Mouse (Mus musculus): ENCODE measurements at regions not wholly inside any gene's neighbourhood (a gene's known extent, or its start where the extent isn't known, plus 50 kb on each side); places are given as distances from the start of the nearest gene placed in this dataset.

DNA sequence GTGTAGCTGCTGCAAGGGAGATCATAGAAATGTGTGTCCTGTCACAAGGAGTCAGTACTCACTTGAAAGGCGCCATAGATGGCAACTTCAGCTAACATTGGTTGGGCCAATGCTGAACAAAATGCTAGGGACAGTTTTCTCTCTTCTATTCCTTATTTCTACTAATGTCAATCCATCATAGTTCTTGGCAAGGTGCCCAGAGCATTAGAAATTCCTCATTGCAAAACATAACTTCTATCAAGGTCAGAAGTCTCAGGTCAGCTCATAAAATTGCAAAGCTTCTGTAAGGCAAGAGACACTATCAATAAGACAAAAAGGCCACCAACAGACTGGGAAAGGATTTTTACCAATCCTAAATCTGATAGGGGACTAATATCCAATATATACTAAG lies 106.3 kb downstream of the D1Ertd622e start:
- Histone ChIP-seq H3K4me1 (replicated peaks; ENCODE audit: insufficient read depth, low read length) (no peaks in the 10 kb centered on the region), H3K36me3 (ENCODE audit: insufficient read depth, low read length) (no peaks in the 10 kb centered on the region), H3K4me3 (replicated peaks; ENCODE audit: low read depth, low read length) (no peak overlapping the region), H3K4me2 (ENCODE audit: low read length) (no peak overlapping the region), H3K9me3 (replicated peaks; ENCODE audit: low read length) (no peaks in the 10 kb centered on the region), H3K27me3 (ENCODE audit: insufficient read depth, low read length) (no peaks in the 10 kb centered on the region), H3K9ac (ENCODE audit: low read depth, low read length) (no peak overlapping the region), H3K27ac (no peak overlapping the region)
- WGBS: 87% methylated on average over 1 of the region's 1 CpGs
- no peak for TF ChIP-seq CTCF (IDR thresholded peaks at IDR 0.05; ENCODE audit: low read depth)
- DNase-seq (ENCODE audit: low spot score) (no peak), ATAC-seq (replicated peaks; ENCODE audit: low FRiP score, low read depth) (no peak)

DNA sequence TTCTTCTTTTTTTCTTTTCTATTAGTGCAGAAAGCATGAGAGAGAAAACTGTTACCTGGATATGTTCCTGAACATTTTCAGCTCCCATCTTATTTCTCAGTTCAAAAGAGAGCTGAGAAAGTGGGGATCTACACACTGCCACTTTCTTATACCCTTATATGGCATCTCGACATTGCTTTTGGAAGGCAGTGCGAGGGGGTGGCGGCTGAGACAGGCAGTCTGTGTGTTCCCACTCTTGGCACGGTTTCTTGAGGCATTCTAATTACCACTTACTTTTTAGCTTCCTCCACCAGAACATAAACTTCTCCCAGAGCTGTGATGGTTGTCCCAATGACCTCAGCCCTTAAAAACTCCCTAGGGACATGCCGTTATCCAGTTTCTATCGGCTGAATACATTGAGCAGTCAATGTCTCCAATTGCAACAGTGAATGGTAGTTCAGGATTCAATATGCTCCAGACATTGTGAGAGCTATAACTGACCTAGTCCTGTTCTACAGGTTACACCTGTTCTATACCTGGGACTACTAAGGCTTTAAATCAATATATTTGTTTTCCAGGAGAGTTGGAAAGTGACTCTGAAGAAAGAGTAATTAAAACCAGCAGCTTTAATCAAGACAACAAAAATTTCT lies 106.8 kb downstream of the D1Ertd622e start:
- no peaks in the 10 kb centered on the region for H3K36me3 ChIP-seq (ENCODE audit: insufficient read depth, low read length)
- DNase-seq (ENCODE audit: low spot score) (no peak), ATAC-seq (replicated peaks; ENCODE audit: low FRiP score, low read depth) (no peak)
- H3K4me3 ChIP-seq (replicated peaks; ENCODE audit: low read depth, low read length): no peak overlapping the region
- H3K9ac ChIP-seq (ENCODE audit: low read depth, low read length): no peak overlapping the region
- H3K27me3 ChIP-seq (ENCODE audit: insufficient read depth, low read length): no peaks in the 10 kb centered on the region
- H3K9me3 ChIP-seq (replicated peaks; ENCODE audit: low read length): no peaks in the 10 kb centered on the region
- no peak for TF ChIP-seq CTCF (IDR thresholded peaks at IDR 0.05; ENCODE audit: low read depth)
- WGBS: 59% methylated on average over 6 of the region's 6 CpGs
- H3K27ac ChIP-seq: no peak overlapping the region
- no peak overlapping the region for H3K4me2 ChIP-seq (ENCODE audit: low read length)
- H3K4me1 ChIP-seq (replicated peaks; ENCODE audit: insufficient read depth, low read length): no peaks in the 10 kb centered on the region

DNA sequence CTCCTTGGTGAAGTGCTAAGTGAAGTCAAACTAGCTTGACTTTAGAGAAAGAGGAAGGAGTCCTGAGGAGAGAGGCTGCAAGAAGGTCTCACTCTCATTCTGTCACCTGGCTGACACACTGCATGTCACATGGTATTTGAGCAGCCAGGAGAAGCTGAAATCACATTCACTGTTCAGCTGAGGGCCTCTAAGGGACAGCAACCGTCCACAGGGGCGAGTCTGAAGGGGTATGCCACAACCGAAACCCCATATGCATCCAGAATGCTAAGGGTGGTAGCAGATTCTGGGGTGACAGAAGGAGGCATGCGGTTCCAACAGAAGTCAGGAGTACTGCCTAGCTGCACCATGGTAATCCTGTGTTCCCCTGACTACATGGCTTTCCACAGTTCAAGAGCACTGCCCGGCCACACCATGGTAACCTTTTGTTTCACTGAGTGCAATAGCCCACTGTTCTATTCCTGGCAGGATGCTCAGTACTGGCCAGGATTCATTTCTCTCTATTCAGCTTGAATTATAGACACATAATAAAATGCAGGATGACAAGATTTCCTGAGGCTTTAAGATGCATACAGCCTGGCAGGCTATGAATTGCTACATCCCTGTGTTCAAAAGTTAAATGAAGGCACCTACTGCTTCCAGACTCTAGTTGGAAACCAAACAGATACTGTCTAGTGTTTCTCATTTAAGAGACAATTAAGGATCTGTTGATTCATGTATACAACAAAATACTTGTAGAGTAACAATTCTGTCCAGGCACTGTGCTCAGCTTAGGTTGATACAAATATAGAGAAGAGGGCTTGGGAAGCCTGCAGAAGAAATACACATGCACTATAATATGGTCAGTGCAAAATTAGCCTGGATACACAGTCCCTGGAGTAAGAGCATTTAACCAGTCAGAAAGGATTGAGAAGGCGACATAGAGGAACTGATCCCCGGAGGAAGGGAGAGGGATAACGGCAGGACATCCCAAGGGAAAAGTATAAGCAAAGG lies 108.1 kb downstream of the D1Ertd622e start:
- Histone ChIP-seq H3K27me3 (ENCODE audit: insufficient read depth, low read length) (no peaks in the 10 kb centered on the region), H3K4me3 (replicated peaks; ENCODE audit: low read depth, low read length) (no peak overlapping the region), H3K9me3 (replicated peaks; ENCODE audit: low read length) (no peaks in the 10 kb centered on the region), H3K27ac (no peak overlapping the region), H3K4me1 (replicated peaks; ENCODE audit: insufficient read depth, low read length) (no peaks in the 10 kb centered on the region), H3K9ac (ENCODE audit: low read depth, low read length) (no peak overlapping the region), H3K36me3 (ENCODE audit: insufficient read depth, low read length) (no peaks in the 10 kb centered on the region), H3K4me2 (ENCODE audit: low read length) (no peak overlapping the region)
- TF ChIP-seq CTCF (IDR thresholded peaks at IDR 0.05; ENCODE audit: low read depth): no peak
- 87% methylated on average over 8 of the region's 8 CpGs for WGBS
- ATAC-seq (replicated peaks; ENCODE audit: low FRiP score, low read depth) (no peak), DNase-seq (ENCODE audit: low spot score) (no peak)

DNA sequence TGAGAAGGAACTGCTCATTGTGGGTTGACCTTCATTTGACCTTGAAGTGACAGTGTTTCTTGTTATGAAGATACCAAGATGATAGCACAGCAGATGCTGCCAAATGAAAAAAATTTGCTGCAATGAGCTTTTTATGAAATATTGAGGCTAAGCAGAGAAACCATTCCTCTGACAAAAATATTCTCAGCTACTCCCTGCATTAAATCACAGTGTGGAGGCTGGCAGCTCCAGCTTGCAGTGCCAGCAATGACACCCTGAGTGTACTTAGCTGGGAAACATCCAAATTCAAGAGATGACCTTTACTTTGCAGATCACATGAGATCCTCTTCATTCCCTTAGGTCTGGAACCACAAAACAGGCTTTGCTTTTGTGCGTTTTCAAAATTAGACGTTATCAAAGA lies 109.0 kb downstream of the D1Ertd622e start:
- Histone ChIP-seq H3K27me3 (ENCODE audit: insufficient read depth, low read length) (no peaks in the 10 kb centered on the region), H3K4me3 (replicated peaks; ENCODE audit: low read depth, low read length) (no peak overlapping the region), H3K9ac (ENCODE audit: low read depth, low read length) (no peak overlapping the region), H3K9me3 (replicated peaks; ENCODE audit: low read length) (no peaks in the 10 kb centered on the region), H3K4me2 (ENCODE audit: low read length) (no peak overlapping the region), H3K36me3 (ENCODE audit: insufficient read depth, low read length) (no peaks in the 10 kb centered on the region), H3K27ac (no peak overlapping the region), H3K4me1 (replicated peaks; ENCODE audit: insufficient read depth, low read length) (no peaks in the 10 kb centered on the region)
- no peak for TF ChIP-seq CTCF (IDR thresholded peaks at IDR 0.05; ENCODE audit: low read depth)
- ATAC-seq (replicated peaks; ENCODE audit: low FRiP score, low read depth): no peak
- WGBS: 84% methylated on average over 2 of the region's 2 CpGs
- DNase-seq (ENCODE audit: low spot score): no peak

DNA sequence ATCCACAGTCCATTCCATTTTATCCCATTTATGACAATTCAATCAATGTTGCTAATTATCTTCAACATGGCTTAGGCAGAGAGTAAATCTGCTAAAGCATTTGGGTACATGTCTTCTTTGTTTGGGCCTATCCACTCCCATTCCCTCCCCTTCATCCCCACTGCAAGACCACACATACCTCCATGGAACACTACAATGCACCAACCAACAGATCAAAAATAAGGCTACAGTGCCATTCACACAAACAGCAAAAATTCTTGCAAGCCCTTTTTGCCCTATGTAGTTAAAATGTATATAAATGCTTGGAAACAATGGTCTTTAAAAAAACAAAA lies 120.7 kb downstream of the D1Ertd622e start:
- Histone ChIP-seq H3K27ac (no peak overlapping the region), H3K4me1 (replicated peaks; ENCODE audit: insufficient read depth, low read length) (no peaks in the 10 kb centered on the region), H3K4me3 (replicated peaks; ENCODE audit: low read depth, low read length) (no peak overlapping the region), H3K36me3 (ENCODE audit: insufficient read depth, low read length) (no peaks in the 10 kb centered on the region), H3K4me2 (ENCODE audit: low read length) (no peak overlapping the region), H3K27me3 (ENCODE audit: insufficient read depth, low read length) (no peaks in the 10 kb centered on the region), H3K9ac (ENCODE audit: low read depth, low read length) (no peak overlapping the region), H3K9me3 (replicated peaks; ENCODE audit: low read length) (no peaks in the 10 kb centered on the region)
- no peak for DNase-seq (ENCODE audit: low spot score)
- no peak for TF ChIP-seq CTCF (IDR thresholded peaks at IDR 0.05; ENCODE audit: low read depth)
- ATAC-seq (replicated peaks; ENCODE audit: low FRiP score, low read depth): no peak

DNA sequence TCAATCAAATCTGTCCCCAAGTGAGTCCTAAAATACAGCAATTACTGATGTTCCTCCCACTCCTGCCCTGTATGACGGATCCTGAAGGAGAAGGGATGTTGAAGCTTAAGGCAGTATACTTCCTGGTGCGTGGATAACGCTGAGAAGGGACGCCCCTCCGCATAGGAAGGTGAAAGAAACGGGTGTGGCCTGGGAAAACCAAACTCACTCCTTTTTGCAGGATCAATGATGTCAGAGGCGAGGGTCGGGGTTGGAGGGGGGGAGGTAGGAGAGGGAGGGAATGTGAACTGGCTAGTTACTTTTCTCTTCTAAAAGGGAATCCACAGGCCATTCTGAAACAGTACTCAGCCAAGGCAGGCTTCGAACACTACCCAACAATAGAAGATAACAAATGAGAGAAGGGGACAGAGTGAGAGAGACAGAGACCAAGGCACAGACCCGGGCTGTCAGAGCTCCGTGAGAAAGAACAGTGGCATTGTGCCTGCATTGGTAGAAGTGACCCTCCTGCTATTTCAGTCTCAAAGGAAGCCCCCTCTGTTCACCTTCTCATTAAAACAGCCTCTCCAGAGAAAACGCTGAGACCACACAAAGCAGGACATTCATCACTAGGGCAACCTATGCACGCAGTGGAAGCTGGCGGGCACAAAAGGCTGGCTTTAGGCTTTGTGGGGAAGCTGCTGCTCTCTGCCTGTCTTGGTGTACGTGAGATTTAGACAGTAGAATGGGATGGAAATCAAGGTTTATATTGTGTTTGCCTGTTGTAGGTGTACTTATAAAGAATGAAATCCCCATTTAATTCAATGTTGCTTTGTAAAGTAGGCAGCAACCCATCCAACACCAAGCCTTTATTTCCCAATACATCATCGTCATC lies 121.3 kb downstream of the D1Ertd622e start:
- no peak for ATAC-seq (replicated peaks; ENCODE audit: low FRiP score, low read depth)
- WGBS: 68% methylated on average over 16 of the region's 16 CpGs
- Histone ChIP-seq H3K4me3 (replicated peaks; ENCODE audit: low read depth, low read length) (no peak overlapping the region), H3K36me3 (ENCODE audit: insufficient read depth, low read length) (no peaks in the 10 kb centered on the region), H3K4me1 (replicated peaks; ENCODE audit: insufficient read depth, low read length) (no peaks in the 10 kb centered on the region), H3K27me3 (ENCODE audit: insufficient read depth, low read length) (no peaks in the 10 kb centered on the region), H3K9me3 (replicated peaks; ENCODE audit: low read length) (no peaks in the 10 kb centered on the region), H3K4me2 (ENCODE audit: low read length) (no peak overlapping the region), H3K9ac (ENCODE audit: low read depth, low read length) (no peak overlapping the region), H3K27ac (no peak overlapping the region)
- TF ChIP-seq CTCF (IDR thresholded peaks at IDR 0.05; ENCODE audit: low read depth): no peak
- DNase-seq (ENCODE audit: low spot score): no peak

Measured in kidney, postnatal 0 days (tissue).